Mouse (Mus musculus) midbrain, embryonic 11.5 days (tissue): ENCODE results near the gene Rtn4. TPM values are rescaled to one million over a fixed set of nuclear protein-coding genes. Genes with fewer than 3 reads are reported as not detected.

Experiments used
- ATAC-seq: fragments of 200-750 bp; cut with Nextera tagmentation; 2 replicates; pipeline ENCODE4 v1.8.0; 2017; ENCODE audit warnings: moderate TSS enrichment, moderate library complexity; ENCODE audit not compliant: low FRiP score
- DNase-seq: peaks from one replicate; pipeline ENCODE4 v3.0.0; 2015; ENCODE audit warnings: low spot score; ENCODE audit errors: missing footprints
- H3K27ac ChIP-seq: fragments of 300-500 bp; sonication (generic); 2 replicates; pipeline ENCODE4 v1.5.1; 2014; ENCODE audit warnings: low read depth, low read length
- H3K27me3 ChIP-seq: fragments of 300-500 bp; sonication (generic); 2 replicates; pipeline ENCODE4 v1.6.1; 2014; ENCODE audit warnings: mild to moderate bottlenecking, low read length, moderate library complexity, mixed read lengths; ENCODE audit not compliant: control insufficient read depth, insufficient read depth
- H3K36me3 ChIP-seq: fragments of 300-500 bp; sonication (generic); 2 replicates; pipeline ENCODE4 v1.6.1; 2014; ENCODE audit warnings: mild to moderate bottlenecking, low read length, moderate library complexity, mixed read lengths; ENCODE audit not compliant: control insufficient read depth, insufficient read depth
- H3K4me1 ChIP-seq: fragments of 300-500 bp; sonication (generic); 2 replicates; pipeline ENCODE4 v1.6.1; 2014; ENCODE audit warnings: low read length; ENCODE audit not compliant: control insufficient read depth, insufficient read depth
- H3K4me2 ChIP-seq: fragments of 300-500 bp; sonication (generic); 2 replicates; pipeline ENCODE4 v1.6.1; 2014; ENCODE audit warnings: mild to moderate bottlenecking, moderate library complexity
- H3K4me3 ChIP-seq: fragments of 300-500 bp; sonication (generic); 2 replicates; pipeline ENCODE4 v1.5.1; 2014; ENCODE audit warnings: low read depth, low read length
- H3K9ac ChIP-seq: fragments of 300-500 bp; sonication (generic); 2 replicates; pipeline ENCODE4 v1.6.1; 2014; ENCODE audit warnings: low read length
- H3K9me3 ChIP-seq: fragments of 300-500 bp; sonication (generic); 2 replicates; pipeline ENCODE4 v1.6.1; 2016; ENCODE audit warnings: low read length; ENCODE audit not compliant: control insufficient read depth
- WGBS: fragments of 180-500 bp; shearing (Covaris S2); extraction: QIAGEN DNeasy Blood & Tissue Kit; methylation state at CpG from one replicate; pipeline ENCODE4 v1.1.7; 2014; 5-methylcytosine and 5-hydroxymethylcytosine counted together
- polyA plus RNA-seq: library from polyadenylated mRNA; unstranded; fragments of >200 nt; fragmentation: Nextera tagmentation; extraction: Ambion mirVana; gene quantifications from 2 replicates; pipeline ENCODE4 v1.2.1, GENCODE M21; 2014

Gene Rtn4
- polyA plus RNA-seq, 1 experiment from 2014 or later = 75.3 TPM

DNA sequence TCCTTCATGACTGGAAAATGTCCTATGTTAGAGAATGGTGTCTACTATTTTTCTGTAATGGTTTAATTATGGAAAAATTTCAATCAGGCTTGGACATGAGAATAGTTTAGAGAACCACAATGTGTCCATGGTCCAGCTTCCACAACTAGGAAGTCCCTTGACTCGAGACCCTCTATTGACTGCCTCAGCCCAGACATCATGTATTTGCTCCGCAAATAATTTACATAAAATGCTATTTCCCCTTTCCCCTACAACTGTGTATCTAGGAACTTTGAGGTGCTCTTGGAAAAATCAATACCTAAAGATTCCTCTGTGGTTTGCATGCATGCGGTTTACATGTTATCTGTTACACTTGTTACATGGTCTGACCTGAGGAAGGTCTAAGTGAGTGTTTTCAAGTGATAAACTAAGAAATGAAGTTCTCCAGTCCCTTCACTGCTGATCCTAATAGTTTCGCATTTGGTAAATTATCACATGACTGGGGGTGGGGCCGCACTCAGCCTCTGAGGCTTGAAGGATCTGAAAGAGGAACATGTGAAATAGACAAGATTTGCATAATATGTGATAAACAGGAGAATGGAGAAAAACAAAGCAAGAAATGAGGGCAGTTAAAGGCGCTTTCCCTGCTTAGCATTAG is 94.0 kb downstream of the Rtn4 start:
- DNase-seq (no peak), ATAC-seq (no peak)
- Histone ChIP-seq H3K9me3 (no peaks in the 10 kb centered on the region), H3K27me3 (no peaks in the 10 kb centered on the region), H3K4me1 (no peaks in the 10 kb centered on the region), H3K9ac (no peak overlapping the region), H3K27ac (no peak overlapping the region), H3K4me3 (no peak overlapping the region), H3K36me3 (no peaks in the 10 kb centered on the region), H3K4me2 (no peak overlapping the region)
- 84% methylated on average over 6 of the region's 6 CpGs for WGBS

DNA sequence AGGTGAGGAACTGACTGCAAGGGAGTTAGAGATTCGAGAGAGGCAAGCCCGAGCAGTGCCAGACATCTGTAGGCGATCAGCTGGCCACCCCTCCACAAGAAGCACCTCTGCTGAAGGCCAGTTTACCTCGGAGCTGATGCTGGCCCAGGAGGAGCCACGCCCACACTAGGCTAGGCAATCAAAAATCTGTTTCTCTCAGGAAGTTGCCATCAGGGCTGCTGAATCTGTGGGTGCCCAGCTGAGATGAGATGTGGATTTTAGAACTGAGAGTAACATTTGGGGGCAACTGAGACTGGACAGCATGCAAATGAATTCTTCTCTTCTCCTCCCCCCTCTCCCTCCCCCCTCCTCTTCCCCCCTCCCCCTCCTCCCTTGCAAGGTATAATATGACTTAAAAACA is 94.7 kb downstream of the Rtn4 start:
- H3K27me3 ChIP-seq = no peaks in the 10 kb centered on the region
- H3K27ac ChIP-seq = no peak overlapping the region
- ATAC-seq (peak; percentile 22; the same call in 1 of the 2 replicates), DNase-seq (no peak)
- H3K4me1 ChIP-seq = no peaks in the 10 kb centered on the region
- 41% methylated on average over 5 of the region's 5 CpGs for WGBS
- H3K4me3 ChIP-seq = no peak overlapping the region
- H3K9me3 ChIP-seq = no peaks in the 10 kb centered on the region
- no peak overlapping the region for H3K9ac ChIP-seq
- no peak overlapping the region for H3K4me2 ChIP-seq
- H3K36me3 ChIP-seq = no peaks in the 10 kb centered on the region

DNA sequence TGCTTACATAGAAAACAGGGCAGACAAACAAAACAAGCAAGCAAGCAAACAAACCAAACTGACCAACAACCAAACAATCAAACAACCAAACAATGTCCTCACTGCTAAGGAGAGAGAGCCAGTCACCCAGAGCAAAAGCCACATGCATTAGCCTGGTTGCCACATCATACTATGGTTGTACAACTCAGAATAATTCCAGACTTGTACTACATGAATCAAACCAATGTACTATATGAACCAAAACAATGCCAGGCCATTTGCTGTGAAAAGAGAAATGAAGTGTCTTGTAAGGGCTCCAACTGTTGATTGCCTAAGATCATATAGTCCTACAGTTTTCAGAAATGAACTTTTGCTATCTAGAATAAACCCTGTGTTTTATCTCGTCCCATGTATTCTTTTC is 95.8 kb downstream of the Rtn4 start:
- Histone ChIP-seq H3K4me2 (no peak overlapping the region), H3K9ac (no peak overlapping the region), H3K36me3 (no peaks in the 10 kb centered on the region), H3K9me3 (no peaks in the 10 kb centered on the region), H3K27ac (no peak overlapping the region), H3K27me3 (no peaks in the 10 kb centered on the region), H3K4me3 (no peak overlapping the region), H3K4me1 (no peaks in the 10 kb centered on the region)
- 46% methylated on average over 1 of the region's 1 CpGs for WGBS
- DNase-seq (no peak), ATAC-seq (no peak)

DNA sequence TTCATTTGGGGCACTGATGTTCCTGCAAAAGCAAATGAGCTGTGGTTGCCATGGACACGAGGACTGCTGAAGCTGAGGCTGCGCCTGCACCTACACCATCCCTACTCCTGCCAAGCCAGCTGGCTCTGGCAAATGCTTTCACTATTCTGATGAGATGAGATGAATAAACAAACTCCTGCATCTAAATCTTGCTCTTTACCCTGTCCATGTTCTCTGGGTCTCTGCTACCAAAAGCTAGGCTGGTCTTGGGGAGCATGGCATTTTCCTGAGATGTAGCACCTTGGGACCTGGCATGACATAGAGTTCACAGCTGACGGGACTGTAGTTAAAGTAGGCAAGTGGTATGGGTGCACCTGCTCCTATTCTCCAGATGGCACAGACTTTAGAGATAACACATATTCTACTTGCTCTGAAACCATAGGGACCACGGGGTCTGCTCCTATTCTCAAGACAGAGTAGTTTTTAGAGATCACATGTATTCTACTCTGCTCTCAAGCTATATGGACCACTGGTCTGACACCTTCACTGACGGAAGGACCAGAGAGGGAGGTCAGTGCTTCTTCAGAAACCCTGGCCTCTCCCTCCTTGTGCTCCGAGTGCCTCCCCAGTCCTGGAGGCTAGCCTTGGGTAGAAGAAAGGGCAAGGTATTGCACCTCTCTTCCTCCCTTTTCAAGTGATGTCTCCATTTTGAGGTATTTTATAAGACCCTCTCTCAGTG is 96.3 kb downstream of the Rtn4 start:
- Histone ChIP-seq H3K27me3 (no peaks in the 10 kb centered on the region), H3K4me3 (no peak overlapping the region), H3K36me3 (no peaks in the 10 kb centered on the region), H3K9ac (no peak overlapping the region), H3K27ac (no peak overlapping the region), H3K4me1 (no peaks in the 10 kb centered on the region), H3K9me3 (no peaks in the 10 kb centered on the region), H3K4me2 (no peak overlapping the region)
- 79% methylated on average over 6 of the region's 6 CpGs for WGBS
- DNase-seq (no peak), ATAC-seq (peak; percentile 48; the same call in 1 of the 2 replicates)

- Histone ChIP-seq H3K36me3 (no peaks in the 10 kb centered on the region), H3K4me1 (no peaks in the 10 kb centered on the region), H3K9ac (no peak overlapping the region), H3K27ac (no peak overlapping the region), H3K4me2 (no peak overlapping the region), H3K27me3 (no peaks in the 10 kb centered on the region), H3K9me3 (no peaks in the 10 kb centered on the region), H3K4me3 (no peak overlapping the region)
- 87% methylated on average over 2 of the region's 2 CpGs for WGBS
- DNase-seq (no peak), ATAC-seq (no peak)
These were observed 98.0 kb downstream of the Rtn4 start for GRCm38 (mm10) chr11:29790796-29791195.

Other genes starting within 250 kb of the Rtn4 start
- 22.6 and 26.2 TPM in 2 replicates for gene Prorsd1, start 177.9 kb upstream of the Rtn4 start, polyA plus RNA-seq
- gene Mtif2, start 166.5 kb upstream of the Rtn4 start, polyA plus RNA-seq = 39.9 and 44.6 TPM in 2 replicates
- gene Clhc1, start 145.0 kb upstream of the Rtn4 start, polyA plus RNA-seq = 0.15 and 0.59 TPM in 2 replicates
- gene Rps27a, start 144.8 kb upstream of the Rtn4 start, polyA plus RNA-seq = 974 and 996 TPM in 2 replicates
- gene 4931440F15Rik, start 132.7 kb downstream of the Rtn4 start, polyA plus RNA-seq = 0.11 TPM in 1 of 2 replicates, not detected in the other